Mouse (Mus musculus): ENCODE results near the gene Lefty1.

- TF ChIP-seq GATA1 (IDR thresholded peaks at IDR 0.05; ENCODE audit: borderline replicate concordance, low read length) (no peak), FLI1 (IDR thresholded peaks at IDR 0.05; ENCODE audit: low read length) (no peak)
These were observed 30.6 kb upstream of the Lefty1 start, which contains the start of gene Pycr2 for GRCm38 (mm10) chr1:180904039-180904814.
